Mouse (Mus musculus) neural tube, embryonic 11.5 days (tissue): ENCODE results near the gene Rsrc1. TPM values are rescaled to one million over a fixed set of nuclear protein-coding genes. Genes with fewer than 3 reads are reported as not detected.
A peak's percentile ranks its signal among the peaks of the same experiment; 100 is the strongest.

Experiments
- ATAC-seq: fragments of 200-750 bp; cut with Nextera tagmentation; 2 replicates; pipeline ENCODE4 v1.8.0; 2017; ENCODE audit warnings: moderate number of reproducible peaks, mild to moderate bottlenecking, moderate TSS enrichment, moderate library complexity; ENCODE audit not compliant: insufficient read depth, low FRiP score, low TSS enrichment
- DNase-seq: peaks from one replicate; pipeline ENCODE4 v3.0.0-alpha.2; 2015; ENCODE audit warnings: low spot score
- H3K27ac ChIP-seq: fragments of 300-500 bp; sonication (generic); 2 replicates; pipeline ENCODE4 v1.5.1; 2014; ENCODE audit warnings: low read depth, mild to moderate bottlenecking, low read length
- H3K27me3 ChIP-seq: fragments of 300-500 bp; sonication (generic); 2 replicates; pipeline ENCODE4 v1.6.1; 2014; ENCODE audit warnings: mild to moderate bottlenecking, low read length, mixed read lengths; ENCODE audit not compliant: control insufficient read depth, insufficient read depth
- H3K36me3 ChIP-seq: fragments of 300-500 bp; sonication (generic); 2 replicates; pipeline ENCODE4 v1.6.1; 2014; ENCODE audit warnings: mild to moderate bottlenecking, low read length, moderate library complexity, mixed read lengths; ENCODE audit not compliant: control insufficient read depth, insufficient read depth
- H3K4me1 ChIP-seq: fragments of 300-500 bp; sonication (generic); 2 replicates; pipeline ENCODE4 v1.6.1; 2014; ENCODE audit warnings: low read length, mixed read lengths; ENCODE audit not compliant: control insufficient read depth, insufficient read depth
- H3K4me2 ChIP-seq: fragments of 300-500 bp; sonication (generic); 2 replicates; pipeline ENCODE4 v1.6.1; 2014; ENCODE audit warnings: low read depth, mild to moderate bottlenecking, moderate library complexity
- H3K4me3 ChIP-seq: fragments of 300-500 bp; sonication (generic); 2 replicates; pipeline ENCODE4 v1.5.1; 2014; ENCODE audit warnings: low read depth, low read length
- H3K9ac ChIP-seq: fragments of 300-500 bp; sonication (generic); 2 replicates; pipeline ENCODE4 v1.6.1; 2014; ENCODE audit warnings: mild to moderate bottlenecking, low read length
- H3K9me3 ChIP-seq: fragments of 300-500 bp; sonication (generic); 2 replicates; pipeline ENCODE4 v1.6.1; 2016; ENCODE audit warnings: low read length; ENCODE audit not compliant: control insufficient read depth
- WGBS: fragments of 180-500 bp; shearing (Covaris S2); extraction: QIAGEN DNeasy Blood & Tissue Kit; methylation state at CpG from one replicate; pipeline ENCODE4 v1.1.7; 2014; 5-methylcytosine and 5-hydroxymethylcytosine counted together
- polyA plus RNA-seq: library from polyadenylated mRNA; unstranded; fragments of >200 nt; fragmentation: Nextera tagmentation; extraction: Ambion mirVana; gene quantifications from 2 replicates; pipeline ENCODE4 v1.2.1, GENCODE M21; 2014

Rsrc1 gene
- 42.1 and 43.2 TPM in 2 replicates for polyA plus RNA-seq

- peak; percentile 70 for DNase-seq
- Histone ChIP-seq H3K4me1 (peaks cover 3% of the 10 kb centered on the region; the same call in 1 of the 2 replicates), H3K27me3 (peaks cover 76% of the 10 kb centered on the region)
These were observed at the start of gene Rsrc1 for GRCm38 (mm10) chr3:66981101-66981661. Gene Rsrc1, plus strand, starts transcription at chr3:66981390.

GRCm38 (mm10) chr3:66939675-66940074 is 41.5 kb upstream of the Rsrc1 start:
- H3K36me3 ChIP-seq, result no peaks in the 10 kb centered on the region
- no peak for ATAC-seq
- no peaks in the 10 kb centered on the region for H3K4me1 ChIP-seq
- no peak overlapping the region for H3K4me2 ChIP-seq
- no peaks in the 10 kb centered on the region for H3K9me3 ChIP-seq
- 46% methylated on average over 10 of the region's 10 CpGs for WGBS
- H3K9ac ChIP-seq, result no peak overlapping the region
- DNase-seq, result no peak
- H3K27me3 ChIP-seq, result no peaks in the 10 kb centered on the region
- no peak overlapping the region for H3K27ac ChIP-seq
- H3K4me3 ChIP-seq, result no peak overlapping the region

More at GRCm38 (mm10) chr3:66981101-66981661, at the start of gene Rsrc1:
- WGBS, result under 1% methylated on average over 33 of the region's 62 CpGs
- H3K4me2 ChIP-seq, result peak within 1 kb of the TSS; percentile 69
- H3K27ac ChIP-seq, result peak within 1 kb of the TSS; percentile 3; the same call in 1 of the 2 replicates
- no peaks in the 10 kb centered on the region for H3K9me3 ChIP-seq
- peak; percentile 32 for ATAC-seq
- no peaks in the 10 kb centered on the region for H3K36me3 ChIP-seq
- H3K4me3 ChIP-seq, result peak within 1 kb of the TSS; percentile 36
- peak within 1 kb of the TSS; percentile 19 for H3K9ac ChIP-seq

- Histone ChIP-seq H3K4me1 (no peaks in the 10 kb centered on the region), H3K9ac (no peak overlapping the region), H3K4me3 (no peak overlapping the region), H3K27ac (no peak overlapping the region), H3K9me3 (no peaks in the 10 kb centered on the region), H3K27me3 (no peaks in the 10 kb centered on the region), H3K36me3 (no peaks in the 10 kb centered on the region), H3K4me2 (no peak overlapping the region)
- ATAC-seq (no peak), DNase-seq (no peak)
- 73% methylated on average over 2 of the region's 2 CpGs for whole genome bisulfite sequencing
These were observed 26.1 kb upstream of the Rsrc1 start for GRCm38 (mm10) chr3:66955126-66955525.

- DNase-seq (no peak), ATAC-seq (no peak)
- WGBS, result 73% methylated on average over 5 of the region's 5 CpGs
- Histone ChIP-seq H3K36me3 (no peaks in the 10 kb centered on the region), H3K4me3 (no peak overlapping the region), H3K4me2 (no peak overlapping the region), H3K27me3 (no peaks in the 10 kb centered on the region), H3K4me1 (no peaks in the 10 kb centered on the region), H3K27ac (no peak overlapping the region), H3K9ac (no peak overlapping the region), H3K9me3 (no peaks in the 10 kb centered on the region)
These were observed 21.2 kb upstream of the Rsrc1 start for GRCm38 (mm10) chr3:66959972-66960371.

GRCm38 (mm10) chr3:66964884-66965283 is 16.3 kb upstream of the Rsrc1 start:
- 47% methylated on average over 3 of the region's 3 CpGs for WGBS

GRCm38 (mm10) chr3:66967508-66967907 is 13.7 kb upstream of the Rsrc1 start:
- 56% methylated on average over 4 of the region's 4 CpGs for WGBS
- peaks cover 35% of the 10 kb centered on the region for H3K27me3 ChIP-seq
- DNase-seq (no peak), ATAC-seq (no peak)
- H3K4me2 ChIP-seq, result no peak overlapping the region
- no peaks in the 10 kb centered on the region for H3K36me3 ChIP-seq
- no peaks in the 10 kb centered on the region for H3K9me3 ChIP-seq
- H3K4me3 ChIP-seq, result no peak overlapping the region
- H3K9ac ChIP-seq, result no peak overlapping the region
- H3K4me1 ChIP-seq, result peaks cover 8% of the 10 kb centered on the region
- no peak overlapping the region for H3K27ac ChIP-seq

More at GRCm38 (mm10) chr3:66964884-66965283, 16.3 kb upstream of the Rsrc1 start:
- DNase-seq (no peak), ATAC-seq (no peak)
- Histone ChIP-seq H3K4me1 (no peaks in the 10 kb centered on the region), H3K9me3 (no peaks in the 10 kb centered on the region), H3K4me3 (no peak overlapping the region), H3K27ac (no peak overlapping the region), H3K27me3 (peaks cover 11% of the 10 kb centered on the region), H3K9ac (no peak overlapping the region), H3K4me2 (no peak overlapping the region), H3K36me3 (no peaks in the 10 kb centered on the region)

GRCm38 (mm10) chr3:66970261-66970660 is 10.9 kb upstream of the Rsrc1 start:
- no peak overlapping the region; the same call in 1 of the 2 replicates for H3K4me2 ChIP-seq
- no peak overlapping the region for H3K4me3 ChIP-seq
- peak; percentile 32 for DNase-seq

GRCm38 (mm10) chr3:66970661-66971331 is 10.4 kb upstream of the Rsrc1 start:
- no peak for ATAC-seq
- H3K27me3 ChIP-seq, result peaks cover 62% of the 10 kb centered on the region
- H3K4me2 ChIP-seq, result peak overlapping the region; percentile 35
- H3K4me3 ChIP-seq, result peak overlapping the region; percentile 18; the same call in 1 of the 2 replicates
- no peak overlapping the region for H3K9ac ChIP-seq
- no peak overlapping the region for H3K27ac ChIP-seq
- H3K4me1 ChIP-seq, result peaks cover 8% of the 10 kb centered on the region
- H3K36me3 ChIP-seq, result no peaks in the 10 kb centered on the region
- H3K9me3 ChIP-seq, result no peaks in the 10 kb centered on the region
- under 1% methylated on average over 29 of the region's 29 CpGs for WGBS
- peak; percentile 37 for DNase-seq

More at GRCm38 (mm10) chr3:66970261-66970660, 10.9 kb upstream of the Rsrc1 start:
- H3K9ac ChIP-seq, result no peak overlapping the region
- H3K36me3 ChIP-seq, result no peaks in the 10 kb centered on the region
- no peak overlapping the region for H3K27ac ChIP-seq
- no peaks in the 10 kb centered on the region for H3K9me3 ChIP-seq
- H3K4me1 ChIP-seq, result peaks cover 8% of the 10 kb centered on the region
- H3K27me3 ChIP-seq, result peaks cover 60% of the 10 kb centered on the region
- WGBS, result under 1% methylated on average over 10 of the region's 10 CpGs
- ATAC-seq, result no peak
